In genomic region chr9:103490439-103490838, GRCm38 (mm10) we compare ENCODE assay signal across 8 mouse cellular contexts. TPM values are rescaled to one million over a fixed set of nuclear protein-coding genes. Genes with fewer than 3 reads are reported as not detected.
DNase-seq lines count a peak whose midpoint lies in the region; ATAC-seq lines count a peak whose summit lies in the region.

No protein-coding gene starts in this region.

- no peak overlapping the region for H3K9ac ChIP-seq in embryonic facial prominence, embryonic 11.5 days (replicated peaks; ENCODE audit: low read length)
- H3K9ac ChIP-seq in kidney, embryonic 16.5 days (replicated peaks; ENCODE audit: low read length), result no peak overlapping the region
- H3K9ac ChIP-seq in liver, embryonic 13.5 days, result no peak overlapping the region
- H3K9ac ChIP-seq in neural tube, embryonic 11.5 days (ENCODE audit: low read length), result no peak overlapping the region
- H3K9ac ChIP-seq in stomach, embryonic 16.5 days (ENCODE audit: low read length), result no peak overlapping the region

- no peak overlapping the region for H3K4me2 ChIP-seq in embryonic facial prominence, embryonic 11.5 days (ENCODE audit: low read depth, low read length)
- no peak overlapping the region for H3K4me2 ChIP-seq in kidney, embryonic 16.5 days (replicated peaks; ENCODE audit: low read depth, low read length)
- no peak overlapping the region for H3K4me2 ChIP-seq in liver, embryonic 13.5 days
- H3K4me2 ChIP-seq in neural tube, embryonic 11.5 days (ENCODE audit: low read depth), result no peak overlapping the region
- H3K4me2 ChIP-seq in stomach, embryonic 16.5 days (ENCODE audit: low read depth, low read length), result no peak overlapping the region

- H3K27ac ChIP-seq in embryonic facial prominence, embryonic 11.5 days (replicated peaks; ENCODE audit: low read depth, low read length), result no peak overlapping the region
- H3K27ac ChIP-seq in heart, embryonic 10.5 days, result no peak overlapping the region; the same call in none of the 2 replicates
- no peak overlapping the region for H3K27ac ChIP-seq in kidney, embryonic 16.5 days (ENCODE audit: low read length)
- H3K27ac ChIP-seq in liver, embryonic 13.5 days, result no peak overlapping the region
- no peak overlapping the region for H3K27ac ChIP-seq in neural tube, embryonic 11.5 days (ENCODE audit: low read depth, low read length)
- H3K27ac ChIP-seq in stomach, embryonic 16.5 days (ENCODE audit: low read length), result no peak overlapping the region

- ATAC-seq in embryonic facial prominence, embryonic 11.5 days (replicated peaks; ENCODE audit: insufficient number of reproducible peaks, low FRiP score, low TSS enrichment, low read depth), result peak; percentile 71
- ATAC-seq in kidney, embryonic 16.5 days (ENCODE audit: low FRiP score, low TSS enrichment), result 0 out of 2 replicates have a peak, but pooled peaks have one; percentile 30
- peak; percentile 52; the same call in 1 of the 2 replicates for ATAC-seq in liver, embryonic 13.5 days (ENCODE audit: low read depth)
- peak; percentile 42; the same call in 1 of the 2 replicates for ATAC-seq in neural tube, embryonic 11.5 days (ENCODE audit: insufficient read depth, low FRiP score, low TSS enrichment)
- ATAC-seq in stomach, embryonic 16.5 days (ENCODE audit: insufficient read depth, low FRiP score), result peak; percentile 72; the same call in 1 of the 2 replicates

- no peaks in the 10 kb centered on the region for H3K27me3 ChIP-seq in embryonic facial prominence, embryonic 11.5 days (ENCODE audit: control insufficient read depth, insufficient read depth, low read length)
- no peaks in the 10 kb centered on the region for H3K27me3 ChIP-seq in heart, embryonic 10.5 days (ENCODE audit: insufficient read depth, poor library complexity, severe bottlenecking)
- no peaks in the 10 kb centered on the region for H3K27me3 ChIP-seq in kidney, embryonic 16.5 days (ENCODE audit: insufficient read depth, low read length)
- H3K27me3 ChIP-seq in liver, embryonic 13.5 days, result no peaks in the 10 kb centered on the region
- H3K27me3 ChIP-seq in neural tube, embryonic 11.5 days (ENCODE audit: control insufficient read depth, insufficient read depth, low read length), result no peaks in the 10 kb centered on the region; the same call in 1 of the 2 replicates
- no peaks in the 10 kb centered on the region for H3K27me3 ChIP-seq in stomach, embryonic 16.5 days (ENCODE audit: control insufficient read depth, insufficient read depth, low read length)

- no peaks in the 10 kb centered on the region for H3K36me3 ChIP-seq in embryonic facial prominence, embryonic 11.5 days (replicated peaks; ENCODE audit: control insufficient read depth, insufficient read depth, low read depth, low read length)
- peaks cover 20% of the 10 kb centered on the region for H3K36me3 ChIP-seq in heart, embryonic 10.5 days
- no peaks in the 10 kb centered on the region for H3K36me3 ChIP-seq in kidney, embryonic 16.5 days (ENCODE audit: insufficient read depth, low read length)
- H3K36me3 ChIP-seq in liver, embryonic 13.5 days, result no peaks in the 10 kb centered on the region
- H3K36me3 ChIP-seq in neural tube, embryonic 11.5 days (ENCODE audit: control insufficient read depth, insufficient read depth, low read length), result no peaks in the 10 kb centered on the region
- H3K36me3 ChIP-seq in stomach, embryonic 16.5 days (ENCODE audit: control insufficient read depth, insufficient read depth, low read length), result no peaks in the 10 kb centered on the region

- no peak overlapping the region for H3K4me3 ChIP-seq in embryonic facial prominence, embryonic 11.5 days (ENCODE audit: low read depth, low read length)
- no peak overlapping the region for H3K4me3 ChIP-seq in heart, embryonic 10.5 days
- H3K4me3 ChIP-seq in kidney, embryonic 16.5 days (ENCODE audit: low read length), result no peak overlapping the region
- no peak overlapping the region for H3K4me3 ChIP-seq in liver, embryonic 13.5 days (replicated peaks)
- H3K4me3 ChIP-seq in neural tube, embryonic 11.5 days (ENCODE audit: low read depth, low read length), result no peak overlapping the region
- H3K4me3 ChIP-seq in stomach, embryonic 16.5 days (replicated peaks; ENCODE audit: low read length), result no peak overlapping the region

- no peaks in the 10 kb centered on the region for H3K9me3 ChIP-seq in embryonic facial prominence, embryonic 11.5 days (replicated peaks; ENCODE audit: control insufficient read depth, low read length)
- no peaks in the 10 kb centered on the region for H3K9me3 ChIP-seq in heart, embryonic 10.5 days
- no peaks in the 10 kb centered on the region for H3K9me3 ChIP-seq in kidney, embryonic 16.5 days (ENCODE audit: low read length)
- H3K9me3 ChIP-seq in liver, embryonic 13.5 days (replicated peaks), result no peaks in the 10 kb centered on the region
- H3K9me3 ChIP-seq in neural tube, embryonic 11.5 days (ENCODE audit: control insufficient read depth, low read length), result no peaks in the 10 kb centered on the region
- no peaks in the 10 kb centered on the region for H3K9me3 ChIP-seq in stomach, embryonic 16.5 days (replicated peaks; ENCODE audit: control insufficient read depth, low read length)

- no peaks in the 10 kb centered on the region; the same call in 1 of the 2 replicates for H3K4me1 ChIP-seq in embryonic facial prominence, embryonic 11.5 days (ENCODE audit: control insufficient read depth, insufficient read depth, low read length)
- peaks cover 88% of the 10 kb centered on the region for H3K4me1 ChIP-seq in heart, embryonic 10.5 days
- H3K4me1 ChIP-seq in kidney, embryonic 16.5 days (ENCODE audit: insufficient read depth, low read length), result peaks cover 27% of the 10 kb centered on the region
- peaks cover 7% of the 10 kb centered on the region; the same call in 1 of the 2 replicates for H3K4me1 ChIP-seq in liver, embryonic 13.5 days (replicated peaks)
- peaks cover 3% of the 10 kb centered on the region; the same call in 1 of the 2 replicates for H3K4me1 ChIP-seq in neural tube, embryonic 11.5 days (ENCODE audit: control insufficient read depth, insufficient read depth, low read length)
- H3K4me1 ChIP-seq in stomach, embryonic 16.5 days (ENCODE audit: control insufficient read depth, insufficient read depth, low read length), result 0 out of 2 replicates have a peak, but pooled peaks cover 5% of the 10 kb centered on the region

- peak; percentile 72 for DNase-seq in A20 (ENCODE audit: low read depth, low spot score)
- peak; percentile 89 for DNase-seq in adrenal gland, postnatal 14 days
- peak; percentile 80 for DNase-seq in embryonic facial prominence, embryonic 11.5 days (ENCODE audit: low spot score)
- peak; percentile 91 for DNase-seq in heart, embryonic 10.5 days (ENCODE audit: low spot score)
- DNase-seq in liver, embryonic 13.5 days, result peak; percentile 45
- peak; percentile 84 for DNase-seq in neural tube, embryonic 11.5 days (ENCODE audit: low spot score)

- WGBS in embryonic facial prominence, embryonic 11.5 days, result 14% methylated on average over 2 of the region's 2 CpGs
- WGBS in heart, embryonic 10.5 days, result 19% methylated on average over 2 of the region's 2 CpGs
- WGBS in kidney, embryonic 16.5 days, result 4% methylated on average over 2 of the region's 2 CpGs
- 16% methylated on average over 2 of the region's 2 CpGs for WGBS in liver, embryonic 13.5 days (ENCODE audit: insufficient replicate concordance)
- 34% methylated on average over 2 of the region's 2 CpGs for WGBS in neural tube, embryonic 11.5 days
- 4% methylated on average over 2 of the region's 2 CpGs for WGBS in stomach, embryonic 16.5 days

RNA-seq across cellular contexts. Expression of gene Bfsp2, which starts 10.2 kb away (rescaled TPM):
- total RNA-seq in adrenal gland, postnatal 14 days (2021), result not detected in 2 replicates
- polyA plus RNA-seq in embryonic facial prominence, embryonic 11.5 days (2014; fragmentation: Nextera tagmentation; extraction: Ambion mirVana), result 2.4 and 2.8 TPM in 2 replicates
- polyA plus RNA-seq in heart, embryonic 10.5 days (2016; fragmentation: Nextera tagmentation; extraction: Ambion mirVana), result 0.39 and 0.74 TPM in 2 replicates
- 0.54 and 0.57 TPM in 2 replicates for polyA plus RNA-seq in kidney, embryonic 16.5 days (2015; fragmentation: Nextera tagmentation; extraction: Ambion mirVana)
- polyA plus RNA-seq in liver, embryonic 13.5 days (2015; fragmentation: Nextera tagmentation; extraction: Ambion mirVana), result 0.57 and 0.65 TPM in 2 replicates
- 0.74 and 0.92 TPM in 2 replicates for polyA plus RNA-seq in neural tube, embryonic 11.5 days (2014; fragmentation: Nextera tagmentation; extraction: Ambion mirVana)
- 0.72 and 0.85 TPM in 2 replicates for polyA plus RNA-seq in stomach, embryonic 16.5 days (2015; fragmentation: Nextera tagmentation; extraction: Ambion mirVana)
